Mouse (Mus musculus) MEL (cell line): ENCODE measurements around the gene Adam10. TPM values are rescaled to one million over a fixed set of nuclear protein-coding genes. Genes with fewer than 3 reads are reported as not detected.

Source experiments
- DNase-seq: peaks from one replicate; pipeline ENCODE4 v3.0.0; 2011; ENCODE audit warnings: low read depth, low spot score
- H3K27ac ChIP-seq: 2 replicates; pipeline ENCODE4 v1.5.1; 2012; ENCODE audit warnings: low read depth, mild to moderate bottlenecking, control low read depth, low read length, moderate library complexity; ENCODE audit not compliant: control insufficient read depth
- H3K27me3 ChIP-seq, 2 experiments: fragments of 150-350 bp in 1 of 2; sonication (generic) in 1 of 2; 2 replicates each; pipeline ENCODE4 v1.6.1; 2012; ENCODE audit warnings: low read length in 2 of 2, mild to moderate bottlenecking in 2 of 2, improper control_type of control experiment in 1 of 2, moderate library complexity in 1 of 2; ENCODE audit not compliant: insufficient read depth in 2 of 2, control insufficient read depth in 1 of 2
- H3K36me3 ChIP-seq, 2 experiments: 2 replicates each; pipeline ENCODE4 v1.6.1; 2012 to 2014; ENCODE audit warnings: low read length in 2 of 2, improper control_type of control experiment in 1 of 2, inconsistent platforms in 1 of 2, mild to moderate bottlenecking in 1 of 2; ENCODE audit not compliant: insufficient read depth in 2 of 2, control insufficient read depth in 1 of 2
- H3K4me1 ChIP-seq, 2 experiments: fragments of 150-350 bp in 1 of 2; sonication (generic) in 1 of 2; 2 replicates each; pipeline ENCODE4 v1.6.1; 2012; ENCODE audit warnings: low read length in 2 of 2, improper control_type of control experiment in 1 of 2, mild to moderate bottlenecking in 1 of 2; ENCODE audit not compliant: insufficient read depth in 2 of 2, control insufficient read depth in 1 of 2
- H3K4me3 ChIP-seq, 2 experiments: fragments of 150-350 bp in 1 of 2; sonication (generic) in 1 of 2; 2 replicates each; pipeline ENCODE4 v1.5.1; 2012; ENCODE audit warnings: low read depth in 2 of 2, low read length in 2 of 2, mild to moderate bottlenecking in 2 of 2, moderate library complexity in 2 of 2, control low read depth in 1 of 2, improper control_type of control experiment in 1 of 2; ENCODE audit not compliant: control insufficient read depth in 1 of 2, insufficient read depth in 1 of 2
- H3K79me2 ChIP-seq: 2 replicates; pipeline ENCODE4 v1.6.1; 2012; ENCODE audit warnings: mild to moderate bottlenecking, low read length, moderate library complexity; ENCODE audit not compliant: control insufficient read depth, poor library complexity, insufficient read depth
- H3K9ac ChIP-seq: 2 replicates; pipeline ENCODE4 v1.6.1; 2012; ENCODE audit warnings: low read depth, mild to moderate bottlenecking, control low read depth, low read length, moderate library complexity; ENCODE audit not compliant: control insufficient read depth, poor library complexity, severe bottlenecking
- H3K9me3 ChIP-seq: fragments of 150-350 bp; sonication (generic); replicated peaks from 2 replicates; pipeline ENCODE4 v1.6.1; 2012; ENCODE audit warnings: mild to moderate bottlenecking, low read length, improper control_type of control experiment, moderate library complexity; ENCODE audit not compliant: insufficient read depth
- BHLHE40 ChIP-seq: IDR thresholded peaks from 2 replicates; pipeline ENCODE4 v1.6.1; 2012; ENCODE audit warnings: low read depth, mild to moderate bottlenecking, inconsistent platforms, low read length, improper control_type of control experiment, borderline replicate concordance
- E2F4 ChIP-seq: IDR thresholded peaks from 2 replicates; pipeline ENCODE4 v1.6.1; 2011; ENCODE audit warnings: low read depth, low read length, improper control_type of control experiment, borderline replicate concordance
- ELF1 ChIP-seq: IDR thresholded peaks from 2 replicates; pipeline ENCODE4 v1.6.1; 2014; ENCODE audit warnings: low read depth, mild to moderate bottlenecking, inconsistent platforms, low read length, improper control_type of control experiment, moderate library complexity
- EP300 ChIP-seq, 2 experiments: IDR thresholded peaks; 2 replicates each; pipeline ENCODE4 v1.6.1; 2011; ENCODE audit warnings: improper control_type of control experiment in 2 of 2, low read length in 2 of 2, low read depth in 1 of 2, mild to moderate bottlenecking in 1 of 2
- GATA1 ChIP-seq: IDR thresholded peaks from 2 replicates; pipeline ENCODE4 v1.6.1; 2011; ENCODE audit warnings: low read depth, low read length, improper control_type of control experiment
- JUND ChIP-seq: IDR thresholded peaks from 2 replicates; pipeline ENCODE4 v1.6.1; 2011; ENCODE audit warnings: low read depth, mild to moderate bottlenecking, improper control_type of control experiment, low read length
- KAT2A ChIP-seq: conservative IDR thresholded peaks from 2 replicates; pipeline ENCODE4 v1.6.1; 2012; ENCODE audit warnings: low read depth, low read length, improper control_type of control experiment, inconsistent platforms
- MAFK ChIP-seq: IDR thresholded peaks from 2 replicates; pipeline ENCODE4 v1.6.1; 2011; ENCODE audit warnings: low read depth, mild to moderate bottlenecking, low read length, improper control_type of control experiment, borderline replicate concordance
- MAZ ChIP-seq: IDR thresholded peaks from 2 replicates; pipeline ENCODE4 v1.6.1; 2012; ENCODE audit warnings: low read depth, mild to moderate bottlenecking, inconsistent platforms, low read length, improper control_type of control experiment
- MEF2A ChIP-seq: IDR thresholded peaks from 2 replicates; pipeline ENCODE4 v1.6.1; 2014; ENCODE audit warnings: low read depth, mild to moderate bottlenecking, inconsistent platforms, low read length, improper control_type of control experiment; ENCODE audit not compliant: poor library complexity, insufficient replicate concordance, severe bottlenecking; ENCODE audit errors: extremely low read depth
- MXI1 ChIP-seq: IDR thresholded peaks from 2 replicates; pipeline ENCODE4 v1.6.1; 2011; ENCODE audit warnings: mild to moderate bottlenecking, low read depth, low read length, improper control_type of control experiment
- POLR2A ChIP-seq, 2 experiments: IDR thresholded peaks; 2 replicates each; pipeline ENCODE4 v1.6.1; 2011 to 2012; ENCODE audit warnings: low read length in 2 of 2, mild to moderate bottlenecking in 2 of 2, control low read depth in 1 of 2, improper control_type of control experiment in 1 of 2, low read depth in 1 of 2, moderate library complexity in 1 of 2; ENCODE audit not compliant: control insufficient read depth in 1 of 2, insufficient read depth in 1 of 2, poor library complexity in 1 of 2
- POLR2AphosphoS2 ChIP-seq: IDR thresholded peaks from 2 replicates; pipeline ENCODE4 v1.6.1; 2011; ENCODE audit warnings: low read length, improper control_type of control experiment
- POLR2AphosphoS5 ChIP-seq: IDR thresholded peaks from 2 replicates; pipeline ENCODE4 v1.6.1; 2012; ENCODE audit warnings: low read depth, borderline replicate concordance, mild to moderate bottlenecking, inconsistent platforms, low read length, moderate library complexity, mixed read lengths
- RAD21 ChIP-seq: IDR thresholded peaks from 2 replicates; pipeline ENCODE4 v1.6.1; 2011; ENCODE audit warnings: mild to moderate bottlenecking, low read depth, low read length, improper control_type of control experiment
- TCF12 ChIP-seq: IDR thresholded peaks from 2 replicates; pipeline ENCODE4 v1.6.1; 2014; ENCODE audit warnings: low read depth, mild to moderate bottlenecking, inconsistent platforms, low read length, improper control_type of control experiment, moderate library complexity
- USF1 ChIP-seq: IDR thresholded peaks from 2 replicates; pipeline ENCODE4 v1.6.1; 2014; ENCODE audit warnings: low read depth, mild to moderate bottlenecking, inconsistent platforms, low read length, improper control_type of control experiment, moderate library complexity
- USF2 ChIP-seq, 2 experiments: IDR thresholded peaks; 2 replicates each; pipeline ENCODE4 v1.6.1; 2011 to 2012; ENCODE audit warnings: improper control_type of control experiment in 2 of 2, low read length in 2 of 2, borderline replicate concordance in 1 of 2, inconsistent platforms in 1 of 2, low read depth in 1 of 2, mild to moderate bottlenecking in 1 of 2; ENCODE audit not compliant: insufficient read depth in 1 of 2
- ZC3H11A ChIP-seq: IDR thresholded peaks from 2 replicates; pipeline ENCODE4 v1.6.1; 2012; ENCODE audit warnings: low read depth, mild to moderate bottlenecking, inconsistent platforms, low read length, improper control_type of control experiment
- ZKSCAN1 ChIP-seq: IDR thresholded peaks from 2 replicates; pipeline ENCODE4 v1.6.1; 2012; ENCODE audit warnings: low read depth, mild to moderate bottlenecking, inconsistent platforms, low read length, improper control_type of control experiment, moderate library complexity
- polyA plus RNA-seq, 2 experiments: library from polyadenylated mRNA; stranded (reverse) in 1 of 2; unstranded in 1 of 2; fragments of >175 nt in 1 of 2; fragments of >200 nt in 1 of 2; gene quantifications; 2 replicates each; pipeline versions ENCODE4 v1.2.1 to v1.2.4; 2012; ENCODE audit warnings: low replicate concordance in 2 of 2, low read depth in 1 of 2; ENCODE audit not compliant: insufficient read length in 2 of 2, insufficient read depth in 1 of 2, missing spikeins in 1 of 2
- total RNA-seq: library from RNA; depleted of rRNA; stranded (reverse); fragments of 300-350 nt; gene quantifications from 2 replicates; pipeline ENCODE4 v1.2.3, GENCODE M21; 2012

Gene Adam10
- total and polyA plus RNA-seq, 3 experiments: 20.3 to 127 (median 52.0) TPM

GRCm38 (mm10) chr9:70654496-70654895 is 24.3 kb upstream of the Adam10 start:
- Histone ChIP-seq H3K36me3 (peaks cover 0 to 18% of the 10 kb centered on the region in 2 experiments; a peak in 3 of 4 replicates), H3K9ac (no peak overlapping the region)

GRCm38 (mm10) chr9:70655764-70656129 is 23.1 kb upstream of the Adam10 start:
- Histone ChIP-seq H3K79me2 (peaks cover 17% of the 10 kb centered on the region), H3K36me3 (peaks cover 0 to 16% of the 10 kb centered on the region in 2 experiments; a peak in 2 of 4 replicates), H3K4me3 (peak overlapping the region; percentile 74 to 85; a peak in 3 of 4 replicates), H3K27ac (no peak overlapping the region), H3K9ac (peak overlapping the region; percentile 12; the same call in 1 of the 2 replicates), H3K9me3 (no peaks in the 10 kb centered on the region), H3K27me3 (no peaks in the 10 kb centered on the region), H3K4me1 (peaks cover 4 to 7% of the 10 kb centered on the region in 2 experiments; a peak in 3 of 4 replicates)
- 0 out of 4 replicates have a peak, but pooled peaks of 1 of the 2 experiments have one; percentile 8 for TF ChIP-seq EP300 (IDR thresholded peaks at IDR 0.05; ENCODE audit: low read depth in 1 of 2, low read length in 2 of 2)
- no peak for TF ChIP-seq BHLHE40
- DNase-seq: no peak

More at GRCm38 (mm10) chr9:70654496-70654895, 24.3 kb upstream of the Adam10 start:
- Histone ChIP-seq H3K4me3 (no peak overlapping the region; a peak in 1 of 4 replicates), H3K27ac (no peak overlapping the region), H3K4me1 (peaks cover 4 to 7% of the 10 kb centered on the region in 2 experiments; a peak in 3 of 4 replicates), H3K9me3 (no peaks in the 10 kb centered on the region), H3K27me3 (no peaks in the 10 kb centered on the region), H3K79me2 (peaks cover 17% of the 10 kb centered on the region)
- TF ChIP-seq ELF1 (no peak), TCF12 (no peak), GATA1 (no peak)
- DNase-seq: no peak

GRCm38 (mm10) chr9:70656130-70657007 is 22.4 kb upstream of the Adam10 start, which contains the start of gene Gm10642:
Gene Gm10642, plus strand, starts transcription at chr9:70656251.
- Histone ChIP-seq H3K27me3 (no peaks in the 10 kb centered on the region), H3K4me1 (peaks cover 4 to 7% of the 10 kb centered on the region in 2 experiments; a peak in 3 of 4 replicates), H3K9ac (peak within 1 kb of the TSS; percentile 85), H3K79me2 (peaks cover 17% of the 10 kb centered on the region), H3K36me3 (peaks cover 0 to 16% of the 10 kb centered on the region in 2 experiments; a peak in 2 of 4 replicates), H3K9me3 (no peaks in the 10 kb centered on the region), H3K27ac (peak within 1 kb of the TSS; percentile 59), H3K4me3 (peak within 1 kb of the TSS; percentile 74 to 85)
- peak; percentile 91 for DNase-seq
- TF ChIP-seq KAT2A (no peak), E2F4 (no peak), POLR2AphosphoS2 (peak; percentile 2; the same call in 1 of the 2 replicates), MXI1 (peak; percentile 66; the same call in 1 of the 2 replicates), GATA1 (no peak), MAZ (peak; percentile 50; the same call in 1 of the 2 replicates), ZC3H11A (no peak), ZKSCAN1 (no peak), TCF12 (peak; percentile 28; the same call in 1 of the 2 replicates), USF1 (peak; percentile 84), JUND (no peak), RAD21 (no peak), MAFK (no peak), POLR2AphosphoS5 (no peak), MEF2A (no peak), USF2 (IDR thresholded peaks at IDR 0.05; ENCODE audit: borderline replicate concordance in 1 of 2, insufficient read depth in 1 of 2, low read depth in 1 of 2, low read length in 2 of 2) (0 out of 4 replicates have a peak, but pooled peaks of 1 of the 2 experiments have one; percentile 11), POLR2A (IDR thresholded peaks at IDR 0.05; ENCODE audit: control insufficient read depth in 1 of 2, insufficient read depth in 1 of 2, low read depth in 1 of 2, low read length in 2 of 2, poor library complexity in 1 of 2) (peak in 1 of 2 experiments; percentile 46; a peak in 2 of 4 replicates), EP300 (IDR thresholded peaks at IDR 0.05; ENCODE audit: low read depth in 1 of 2, low read length in 2 of 2) (no peak; a peak in 1 of 4 replicates), BHLHE40 (no peak)
